Mouse (Mus musculus) embryonic fibroblast, embryonic 13.5 days (primary cell): ENCODE measurements around the gene Gm43518.

Source experiments
- CTCF ChIP-seq: IDR thresholded peaks from 2 replicates; pipeline ENCODE4 v1.5.1; 2011; ENCODE audit warnings: mild to moderate bottlenecking, control low read depth, low read length, moderate library complexity, borderline replicate concordance; ENCODE audit not compliant: insufficient read depth
- POLR2A ChIP-seq: IDR thresholded peaks from 2 replicates; pipeline ENCODE4 v1.6.1; 2011; ENCODE audit warnings: low read depth, mild to moderate bottlenecking, control low read depth, low read length, moderate library complexity

GRCm38 (mm10) chr5:123986925-123987324, 59.7 kb downstream of the Gm43518 start:
- TF ChIP-seq CTCF (no peak), POLR2A (no peak)
